8 mouse cellular contexts compared by ENCODE assay signal in genomic region chr2:36230967-36231366, GRCm38 (mm10). TPM values are rescaled to one million over a fixed set of nuclear protein-coding genes. Genes with fewer than 3 reads are reported as not detected.
DNase-seq lines count a peak whose midpoint lies in the region; ATAC-seq and TF ChIP-seq lines count a peak whose summit lies in the region.

No protein-coding gene starts in this region.

- H3K9me3 ChIP-seq in forebrain, embryonic 16.5 days (ENCODE audit: control insufficient read depth, low read length) = no peaks in the 10 kb centered on the region
- H3K9me3 ChIP-seq in liver, embryonic 16.5 days (replicated peaks; ENCODE audit: control insufficient read depth, low read length) = no peaks in the 10 kb centered on the region

- ATAC-seq in forebrain, embryonic 16.5 days = no peak
- ATAC-seq in liver, embryonic 16.5 days (ENCODE audit: low read depth) = 0 out of 2 replicates have a peak, but pooled peaks have one; percentile 18

- no peak for DNase-seq in gastrocnemius, adult 2 months
- DNase-seq in gastrocnemius, postnatal 25 days = no peak
- peak; percentile 68 for DNase-seq in 416B (ENCODE audit: low read depth)
- no peak for DNase-seq in thymus, postnatal 36 days
- DNase-seq in left cerebral cortex, postnatal 36 days (ENCODE audit: low spot score in 2 of 2) = no peak
- no peak for DNase-seq in right cerebral cortex, postnatal 36 days (ENCODE audit: low spot score in 2 of 2)

- H3K4me1 ChIP-seq in forebrain, embryonic 16.5 days (replicated peaks; ENCODE audit: control insufficient read depth, insufficient read depth, low read length) = peaks cover 14% of the 10 kb centered on the region
- H3K4me1 ChIP-seq in liver, embryonic 16.5 days (ENCODE audit: control insufficient read depth, low read depth, low read length) = peaks cover 7% of the 10 kb centered on the region

- H3K4me2 ChIP-seq in forebrain, embryonic 16.5 days (ENCODE audit: low read length) = peak overlapping the region; percentile 53
- H3K4me2 ChIP-seq in liver, embryonic 16.5 days (ENCODE audit: low read depth, low read length) = peak overlapping the region; percentile 60

- no peak for TF ChIP-seq CTCF in gastrocnemius, adult 2 months (IDR thresholded peaks at IDR 0.05)

- H3K4me3 ChIP-seq in gastrocnemius, adult 2 months = peak overlapping the region; percentile 76
- peak overlapping the region; percentile 26 for H3K4me3 ChIP-seq in forebrain, embryonic 16.5 days (replicated peaks; ENCODE audit: low read length)
- H3K4me3 ChIP-seq in liver, embryonic 16.5 days (ENCODE audit: low read depth, low read length) = peak overlapping the region; percentile 58

- no peaks in the 10 kb centered on the region for H3K36me3 ChIP-seq in forebrain, embryonic 16.5 days (ENCODE audit: control insufficient read depth, insufficient read depth)
- H3K36me3 ChIP-seq in liver, embryonic 16.5 days (ENCODE audit: control insufficient read depth, insufficient read depth) = no peaks in the 10 kb centered on the region

- no peaks in the 10 kb centered on the region; the same call in 1 of the 2 replicates for H3K27me3 ChIP-seq in forebrain, embryonic 16.5 days (replicated peaks; ENCODE audit: control insufficient read depth, insufficient read depth, low read length)
- peaks cover 14% of the 10 kb centered on the region for H3K27me3 ChIP-seq in liver, embryonic 16.5 days (ENCODE audit: control insufficient read depth, insufficient read depth, low read depth, low read length)

- intact Hi-C loops in gastrocnemius, adult 2 months (cut with DNase I) = no loop called here
- intact Hi-C loops in left cerebral cortex, postnatal 36 days (cut with DNase I) = no loop called here

- H3K27ac ChIP-seq in gastrocnemius, adult 2 months = peak overlapping the region; percentile 76
- H3K27ac ChIP-seq in forebrain, embryonic 16.5 days (ENCODE audit: low read length) = no peak overlapping the region
- H3K27ac ChIP-seq in liver, embryonic 16.5 days (ENCODE audit: low read length) = peak overlapping the region; percentile 73

- H3K9ac ChIP-seq in forebrain, embryonic 16.5 days (replicated peaks; ENCODE audit: low read depth, low read length) = no peak overlapping the region; the same call in 1 of the 2 replicates
- H3K9ac ChIP-seq in liver, embryonic 16.5 days (ENCODE audit: low read depth, low read length) = no peak overlapping the region

- WGBS in forebrain, embryonic 16.5 days = 51% methylated on average over 8 of the region's 10 CpGs
- 13% methylated on average over 6 of the region's 10 CpGs for WGBS in liver, embryonic 16.5 days (ENCODE audit: insufficient replicate concordance)

RNA-seq across cellular contexts. Expression of gene Ptgs1, which starts 0.7 kb away (rescaled TPM):
- 1 to 10 TPM; 3.9 to 5.5 TPM for total RNA-seq in gastrocnemius, adult 2 months (2021)
- 1 to 10 TPM; 4.2 to 5.5 TPM for total RNA-seq in gastrocnemius, postnatal 25 days (2021)
- polyA plus RNA-seq in forebrain, embryonic 16.5 days (2015; fragmentation: Nextera tagmentation; extraction: Ambion mirVana) = 3.5 and 5.0 TPM in 2 replicates
- polyA plus RNA-seq in liver, embryonic 16.5 days (2015; fragmentation: Nextera tagmentation; extraction: Ambion mirVana) = 20.9 and 22.5 TPM in 2 replicates
- total RNA-seq in left cerebral cortex, postnatal 36 days (2021) = 10 to 100 TPM; 16.1 to 22.2 TPM

Comparison
In these comparisons a context has a peak if more than half of its experiments do, and no peak if none do; other contexts are left out.
1. H3K4me3 ChIP-seq: peak in every context shown above with its lines; median percentile 76 in gastrocnemius, adult 2 months; 58 in liver, embryonic 16.5 days; 26 in forebrain, embryonic 16.5 days.